Mouse (Mus musculus) spleen, adult 10 weeks (tissue): ENCODE results near the gene Olfr298. TPM values are rescaled to one million over a fixed set of nuclear protein-coding genes. Genes with fewer than 3 reads are reported as not detected.

Experiments used
- polyA plus RNA-seq: library from polyadenylated mRNA; stranded (reverse); fragments of 350-450 nt; fragmentation: Illumina TruSeq; extraction: RNeasy Lipid Tissue Mini Kit (QIAGEN cat#74804); gene quantifications from one replicate; pipeline ENCODE4 v1.2.3, GENCODE M21; 2015; ENCODE audit warnings: low replicate concordance; ENCODE audit not compliant: insufficient read depth

The Olfr298 gene
- polyA plus RNA-seq: not detected

DNA sequence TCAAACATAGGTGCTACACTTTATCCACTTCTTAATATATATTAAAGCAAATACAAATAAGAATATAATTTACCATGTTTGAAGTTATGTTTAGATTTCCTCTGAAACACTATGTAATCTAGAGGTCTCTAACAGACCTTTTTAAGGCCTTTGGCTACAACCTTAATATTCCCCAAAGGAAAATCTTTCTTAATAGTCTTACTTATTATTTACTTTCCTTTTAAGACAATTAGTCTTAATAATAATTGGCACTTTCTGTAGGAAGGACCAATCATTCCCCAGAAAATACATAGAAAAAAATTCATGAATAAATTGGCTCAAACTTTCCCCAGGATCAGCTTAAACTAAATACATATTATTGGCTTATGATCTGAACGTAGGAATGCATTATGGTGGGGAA, at the start of gene Olfr298:
Olfr298 (minus strand) TSS at position 101 of the 400 bp plus-strand sequence.

DNA sequence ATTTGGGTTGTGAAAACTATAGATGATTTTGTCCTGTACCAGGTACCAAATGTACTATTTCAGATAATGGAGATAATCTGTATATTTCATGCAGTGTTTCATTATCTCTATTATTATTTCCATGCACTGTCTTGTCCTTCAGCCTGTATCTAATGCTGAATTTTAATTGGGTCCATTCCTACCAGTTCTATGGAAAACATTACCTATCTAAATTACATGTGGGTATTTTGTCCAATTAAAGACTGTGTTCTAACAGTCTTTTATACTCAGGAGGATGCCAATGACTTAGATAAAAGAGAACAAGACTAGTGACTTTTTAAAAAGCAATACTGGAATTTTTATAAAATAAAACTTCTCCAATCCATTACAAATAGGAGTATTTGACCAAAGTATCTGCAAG, 27.4 kb upstream of the Olfr298 start, which contains the start of gene Olfr297:
Olfr297 (plus strand) TSS at position 301 of the 400 bp plus-strand sequence.

DNA sequence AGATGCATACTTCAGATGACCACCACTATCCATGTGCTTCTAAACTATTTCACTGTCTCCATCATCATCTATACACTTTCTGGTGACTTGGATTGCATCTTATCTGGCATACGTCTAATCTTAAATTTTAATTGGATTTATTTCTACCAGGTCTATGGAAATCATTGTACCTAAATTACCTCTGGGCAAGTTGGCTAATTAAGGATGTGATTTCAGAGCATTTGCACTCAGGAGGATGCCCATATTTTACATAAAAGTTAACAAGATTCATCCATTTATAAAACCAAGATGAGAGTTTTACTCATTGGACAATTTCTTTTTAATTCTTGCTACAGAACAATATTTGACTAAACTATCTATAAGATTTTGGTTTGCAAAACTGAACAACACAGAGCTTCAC, 32.7 kb downstream of the Olfr298 start, which contains the start of gene Olfr299:
Olfr299 (plus strand) TSS at position 301 of the 400 bp plus-strand sequence.

Other genes with a start within 250 kb of the Olfr298 start
- not detected for gene Vmn2r76, start 246.2 kb downstream of the Olfr298 start, polyA plus RNA-seq
- gene Olfr310, start 215.3 kb downstream of the Olfr298 start, polyA plus RNA-seq: not detected
- gene Olfr309, start 178.8 kb downstream of the Olfr298 start, polyA plus RNA-seq: not detected
- gene Olfr308, start 166.9 kb downstream of the Olfr298 start, polyA plus RNA-seq: not detected
- not detected for gene Olfr307, start 154.9 kb downstream of the Olfr298 start, polyA plus RNA-seq
- gene Olfr305, start 125.6 kb downstream of the Olfr298 start, polyA plus RNA-seq: not detected
- not detected for gene Olfr304, start 105.8 kb downstream of the Olfr298 start, polyA plus RNA-seq
- not detected for gene Olfr303, start 94.7 kb downstream of the Olfr298 start, polyA plus RNA-seq
- gene Olfr301, start 88.6 kb downstream of the Olfr298 start, polyA plus RNA-seq: not detected
- gene Olfr299, start 32.6 kb downstream of the Olfr298 start, polyA plus RNA-seq: not detected
- not detected for gene Olfr297, start 27.5 kb upstream of the Olfr298 start, polyA plus RNA-seq
- gene Olfr295, start 91.4 kb upstream of the Olfr298 start, polyA plus RNA-seq: not detected
- gene Olfr294, start 124.2 kb upstream of the Olfr298 start, polyA plus RNA-seq: not detected
- not detected for gene Olfr293, start 156.6 kb upstream of the Olfr298 start, polyA plus RNA-seq
- gene Olfr292, start 195.8 kb upstream of the Olfr298 start, polyA plus RNA-seq: not detected